In genomic region chr4:105474765-105475560, GRCm38 (mm10) we compare ENCODE assay signal across 8 mouse cellular contexts.
DNase-seq lines count a peak whose midpoint lies in the region; ATAC-seq and TF ChIP-seq lines count a peak whose summit lies in the region.

No protein-coding gene starts in this region.

- no peak overlapping the region for H3K4me3 ChIP-seq in forebrain, embryonic 16.5 days (replicated peaks; ENCODE audit: low read length)
- no peak overlapping the region for H3K4me3 ChIP-seq in midbrain, embryonic 14.5 days (replicated peaks; ENCODE audit: low read depth, low read length)
- H3K4me3 ChIP-seq in lung, adult 2 months (replicated peaks; ENCODE audit: extremely low read depth, low read depth, low read length) = no peak overlapping the region

- H3K4me2 ChIP-seq in forebrain, embryonic 16.5 days (ENCODE audit: low read length) = no peak overlapping the region
- no peak overlapping the region for H3K4me2 ChIP-seq in midbrain, embryonic 14.5 days (ENCODE audit: low read length)

- no peak overlapping the region for H3K9ac ChIP-seq in forebrain, embryonic 16.5 days (replicated peaks; ENCODE audit: low read depth, low read length)
- no peak overlapping the region for H3K9ac ChIP-seq in midbrain, embryonic 14.5 days (replicated peaks; ENCODE audit: low read length)

- ATAC-seq in forebrain, embryonic 16.5 days = peak; percentile 95
- peak; percentile 63; the same call in 1 of the 2 replicates for ATAC-seq in midbrain, embryonic 14.5 days (ENCODE audit: low FRiP score, low TSS enrichment)

- H3K4me1 ChIP-seq in forebrain, embryonic 16.5 days (replicated peaks; ENCODE audit: control insufficient read depth, insufficient read depth, low read length) = peaks cover 13% of the 10 kb centered on the region
- peaks cover 11% of the 10 kb centered on the region; the same call in 1 of the 2 replicates for H3K4me1 ChIP-seq in midbrain, embryonic 14.5 days (ENCODE audit: control insufficient read depth, insufficient read depth, low read length)
- no peaks in the 10 kb centered on the region for H3K4me1 ChIP-seq in lung, adult 2 months (ENCODE audit: control insufficient read depth, insufficient read depth, low read length)

- no peak overlapping the region for H3K27ac ChIP-seq in forebrain, embryonic 16.5 days (ENCODE audit: low read length)
- 0 out of 2 replicates have a peak overlapping the region, but pooled peaks have one; percentile 9 for H3K27ac ChIP-seq in midbrain, embryonic 14.5 days (replicated peaks; ENCODE audit: low read depth, low read length)

- H3K36me3 ChIP-seq in forebrain, embryonic 16.5 days (ENCODE audit: control insufficient read depth, insufficient read depth) = no peaks in the 10 kb centered on the region
- H3K36me3 ChIP-seq in midbrain, embryonic 14.5 days (ENCODE audit: control insufficient read depth, insufficient read depth, low read length) = no peaks in the 10 kb centered on the region

- no peaks in the 10 kb centered on the region for H3K27me3 ChIP-seq in forebrain, embryonic 16.5 days (replicated peaks; ENCODE audit: control insufficient read depth, insufficient read depth, low read length)
- H3K27me3 ChIP-seq in midbrain, embryonic 14.5 days (ENCODE audit: control insufficient read depth, insufficient read depth, low read length) = no peaks in the 10 kb centered on the region

- H3K9me3 ChIP-seq in forebrain, embryonic 16.5 days (ENCODE audit: control insufficient read depth, low read length) = no peaks in the 10 kb centered on the region
- no peaks in the 10 kb centered on the region for H3K9me3 ChIP-seq in midbrain, embryonic 14.5 days (ENCODE audit: control insufficient read depth, low read length)

- no peak for TF ChIP-seq CTCF in lung, adult 2 months (IDR thresholded peaks at IDR 0.05; ENCODE audit: insufficient read depth, low read length)

- WGBS in forebrain, embryonic 16.5 days = 5% methylated on average over 11 of the region's 11 CpGs
- WGBS in midbrain, embryonic 14.5 days = 10% methylated on average over 11 of the region's 11 CpGs
- WGBS in lung, adult 2 months = 64% methylated on average over 11 of the region's 11 CpGs

- DNase-seq in cerebellum, adult 11-12 months = peak; percentile 10
- no peak for DNase-seq in cerebellum, postnatal 36 days
- peak; percentile 53 to 63 for DNase-seq in layer of hippocampus, adult 8-10 months (ENCODE audit: low spot score in 2 of 2)
- DNase-seq in midbrain, embryonic 14.5 days = peak; percentile 78
- no peak for DNase-seq in spleen, postnatal 10 days (ENCODE audit: low spot score in 2 of 2)
- no peak for DNase-seq in ovary, postnatal 10 days (ENCODE audit: low spot score)
- no peak for DNase-seq in lung, adult 2 months

- TF ChIP-seq POLR2A in lung, adult 2 months (IDR thresholded peaks at IDR 0.05; ENCODE audit: borderline replicate concordance, extremely low read depth, low read depth, low read length) = no peak

Comparison
In these comparisons a context has a peak if more than half of its experiments do, and no peak if none do; other contexts are left out.
1. DNase-seq: peak in cerebellum, adult 11-12 months (single experiment), layer of hippocampus, adult 8-10 months (2 of 2) and midbrain, embryonic 14.5 days (single experiment); none in cerebellum, postnatal 36 days (0 of 2), spleen, postnatal 10 days (0 of 2), ovary, postnatal 10 days (single experiment) and lung, adult 2 months (single experiment).